Mouse (Mus musculus) ZHBTc4 (cell line): ENCODE results near the gene Gm3106.
"Not testable (repeated sequence)": the region's sequence is repeated elsewhere in the genome, so short reads cannot be mapped to it uniquely, and the experiment has no call there.

Experiments used
- DNase-seq: peaks from one replicate; pipeline ENCODE4 v3.0.0-alpha.2; 2011; ENCODE audit warnings: low read depth, low spot score

Gm3106 gene

DNA sequence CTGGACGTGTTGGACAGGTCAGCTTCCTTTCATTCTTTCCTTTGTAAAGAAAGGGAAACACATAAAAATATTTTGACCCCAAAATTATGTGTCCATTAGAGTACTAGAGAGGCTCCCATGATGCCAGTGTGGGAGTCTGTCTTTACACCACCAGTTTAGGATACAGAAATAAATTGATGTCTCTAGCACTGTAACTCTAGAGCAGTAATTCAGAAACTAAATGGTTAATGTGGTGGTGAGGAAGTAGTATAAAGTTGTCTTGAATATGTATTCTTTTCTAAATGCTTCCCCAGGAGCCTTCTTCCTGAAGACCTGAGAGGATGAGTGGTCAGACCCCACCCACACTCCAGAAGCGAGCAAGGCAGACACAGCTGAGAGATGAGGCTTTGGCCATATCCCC lies at the start of gene Gm3106:
Gene Gm3106 (plus strand): TSS at position 301 of the 400 bp plus-strand sequence.
- not testable (repeated sequence) for DNase-seq
